Mouse (Mus musculus) ovary, adult 10 weeks (tissue): ENCODE data around the gene Wwox. TPM values are rescaled to one million over a fixed set of nuclear protein-coding genes. Genes with fewer than 3 reads are reported as not detected.

Experiments used
- polyA plus RNA-seq: library from polyadenylated mRNA; stranded (reverse); fragments of 350-450 nt; fragmentation: Illumina TruSeq; extraction: RNeasy Lipid Tissue Mini Kit (QIAGEN cat#74804); gene quantifications from one replicate; pipeline ENCODE4 v1.2.3, GENCODE M21; 2014

Wwox gene
- polyA plus RNA-seq = 7.3 TPM

DNA sequence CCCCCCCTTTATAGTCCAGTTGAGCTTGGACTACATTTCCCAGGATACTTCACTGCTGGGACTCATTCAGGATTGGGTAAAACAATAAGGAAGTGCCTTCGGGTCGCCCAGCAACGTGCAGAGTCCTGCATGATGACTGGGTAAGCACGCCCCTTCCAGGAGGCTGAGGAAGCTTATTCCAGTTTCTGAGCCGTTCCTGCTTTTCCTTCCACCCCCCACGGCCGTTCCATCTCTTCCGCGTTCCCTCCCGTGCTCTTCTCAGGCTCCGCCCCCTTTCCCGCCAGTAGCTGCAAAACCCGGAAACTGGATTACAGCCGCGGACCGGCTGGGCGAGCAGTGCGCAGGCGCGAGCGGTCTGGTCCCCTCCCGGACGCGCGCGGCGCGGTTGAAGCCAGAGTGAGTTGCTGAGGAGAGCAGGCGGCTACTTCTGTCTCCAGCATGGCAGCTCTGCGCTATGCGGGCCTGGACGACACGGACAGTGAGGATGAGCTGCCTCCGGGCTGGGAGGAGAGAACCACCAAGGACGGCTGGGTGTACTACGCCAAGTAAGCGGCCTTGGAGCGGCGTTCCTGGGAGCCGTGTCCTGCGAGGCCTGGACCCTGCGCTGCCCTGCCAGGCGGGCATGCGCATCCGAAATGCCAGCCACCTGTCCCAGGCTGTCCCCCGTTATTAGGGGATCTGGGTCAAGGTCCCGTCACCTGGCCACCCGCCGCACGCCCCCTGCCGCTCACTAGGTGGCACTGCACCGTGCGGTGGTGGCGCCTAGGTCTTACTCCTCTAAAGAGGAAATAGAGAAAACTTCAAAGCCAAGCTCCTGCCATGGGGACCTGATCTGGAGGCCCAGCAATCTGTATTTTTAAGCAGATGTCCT lies at the start of gene Wwox:
Gene Wwox (plus strand): TSS at position 322 of the 871 bp plus-strand sequence.

DNA sequence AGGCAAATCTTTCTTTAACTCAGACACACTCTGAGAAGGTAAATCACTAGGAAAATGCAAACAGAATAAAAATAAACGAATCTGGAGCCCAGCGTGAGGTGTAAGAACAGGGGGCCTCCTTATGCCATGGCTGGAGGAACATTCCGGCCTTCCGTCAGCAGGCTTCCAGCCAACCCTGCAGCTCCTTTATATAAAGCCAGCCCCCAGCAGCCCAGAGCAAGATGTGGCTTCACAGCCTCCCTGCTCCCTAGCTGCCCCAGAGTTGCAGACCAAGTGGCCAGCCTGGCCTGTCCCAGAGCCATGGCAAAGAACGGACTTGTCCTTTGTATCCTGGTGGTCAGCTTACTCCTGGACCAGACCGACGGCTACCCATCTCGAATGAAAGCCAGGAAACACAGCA lies 21.7 kb upstream of the Wwox start, which contains the start of gene Clec3a:
Gene Clec3a (plus strand): TSS at position 301 of the 400 bp plus-strand sequence.

Other genes starting within 250 kb of the Wwox start
- gene Vat1l, start 234.0 kb upstream of the Wwox start, polyA plus RNA-seq = not detected
- gene Clec3a, start 21.6 kb upstream of the Wwox start, polyA plus RNA-seq = not detected